Mouse (Mus musculus): ENCODE data around the gene Fas.

DNA sequence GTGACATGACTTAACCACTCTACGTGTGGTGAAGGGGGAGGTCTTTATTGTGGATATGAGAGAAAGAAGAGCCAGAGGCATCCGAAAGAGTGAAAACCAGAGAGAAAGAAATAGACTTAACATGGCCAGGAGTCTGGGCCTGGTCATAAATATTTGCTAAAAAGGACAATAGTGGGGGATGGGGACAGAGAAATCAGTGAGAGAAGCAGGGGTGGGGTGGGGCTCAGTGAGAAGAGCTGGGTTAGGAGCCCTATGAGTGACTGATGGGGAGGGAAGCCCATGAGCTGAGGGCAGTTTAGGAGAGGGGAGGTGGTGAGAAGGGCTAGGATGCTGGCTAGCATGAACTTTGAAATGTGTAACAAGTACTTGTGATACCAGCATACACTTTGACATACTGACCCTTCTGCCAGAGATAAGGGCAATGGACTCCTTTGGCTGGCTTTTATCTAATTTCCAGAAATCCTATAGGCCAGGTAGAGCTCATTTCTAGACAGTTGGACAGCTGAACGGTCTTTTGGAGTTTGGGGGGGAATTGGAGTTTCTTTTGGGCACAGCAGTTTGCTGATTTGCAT lies 3.0 kb downstream of the Fas start:
- TF ChIP-seq POLR2A (IDR thresholded peaks at IDR 0.05; ENCODE audit: borderline replicate concordance, low read depth, low read length) (no peak), CTCF (IDR thresholded peaks at IDR 0.05; ENCODE audit: low read depth, low read length) (no peak)
